Mouse (Mus musculus) right cerebral cortex, postnatal 14 days (tissue): ENCODE results near the gene Cdh18.
"Not testable (repeated sequence)": the region's sequence is repeated elsewhere in the genome, so short reads cannot be mapped to it uniquely, and the experiment has no call there.

ENCODE experiments used
- DNase-seq: peaks from one replicate; pipeline ENCODE4 v3.0.0; 2022

Gene Cdh18

DNA sequence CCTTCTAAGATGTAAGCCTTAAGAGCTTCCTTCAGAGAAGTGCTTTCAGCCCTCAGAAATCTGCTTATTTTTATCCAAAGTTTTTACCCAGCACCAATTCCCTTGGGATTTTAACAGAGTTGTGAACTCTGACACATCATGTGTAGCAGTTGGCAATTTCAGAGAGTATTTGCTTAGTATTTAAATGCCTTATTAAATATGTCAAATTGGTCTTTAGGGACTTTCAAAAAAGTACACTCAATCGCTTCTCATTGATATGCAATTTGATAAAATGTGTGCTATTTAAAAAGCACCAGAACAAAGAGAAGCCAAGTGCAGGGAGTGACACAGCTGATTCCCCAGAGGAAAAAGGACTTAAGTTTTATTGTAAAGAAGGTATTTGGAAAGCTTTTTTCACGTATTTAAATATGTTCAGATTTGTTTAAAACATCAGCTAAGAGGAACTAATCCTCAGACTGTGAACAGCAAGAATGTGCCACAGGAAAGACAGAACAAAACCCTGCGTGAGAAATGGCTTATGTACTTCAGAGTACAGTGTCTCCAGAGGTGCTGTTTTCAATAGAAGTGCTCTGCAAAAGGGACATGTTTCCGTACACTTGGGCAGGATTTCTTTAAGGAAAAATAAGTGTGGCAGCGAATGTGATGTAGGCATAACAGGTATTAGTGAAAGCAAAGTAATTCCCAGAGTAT lies 709.1 kb downstream of the Cdh18 start:
- no peak for DNase-seq

DNA sequence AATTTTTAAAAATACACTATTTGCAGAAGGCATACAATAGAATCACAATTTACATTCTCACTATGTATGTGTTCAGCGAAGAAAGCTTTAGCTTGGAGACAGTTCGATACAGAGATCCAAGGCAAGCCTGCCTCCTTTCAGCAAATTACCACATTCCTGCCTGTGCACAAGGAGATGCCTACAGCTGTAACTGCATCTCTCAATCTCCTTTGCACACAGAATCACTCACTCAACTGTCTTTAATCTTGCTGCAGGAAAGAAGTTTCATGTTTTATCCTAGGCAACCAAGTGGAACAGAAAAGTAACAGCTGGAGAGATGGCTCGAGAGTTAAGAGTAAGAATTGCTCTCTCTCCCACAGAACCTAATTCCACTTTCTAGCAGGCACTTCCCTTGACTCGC lies 729.6 kb downstream of the Cdh18 start:
- no peak for DNase-seq

- DNase-seq, result no peak
These were observed 756.2 kb downstream of the Cdh18 start for GRCm38 (mm10) chr15:23305018-23305417.

DNA sequence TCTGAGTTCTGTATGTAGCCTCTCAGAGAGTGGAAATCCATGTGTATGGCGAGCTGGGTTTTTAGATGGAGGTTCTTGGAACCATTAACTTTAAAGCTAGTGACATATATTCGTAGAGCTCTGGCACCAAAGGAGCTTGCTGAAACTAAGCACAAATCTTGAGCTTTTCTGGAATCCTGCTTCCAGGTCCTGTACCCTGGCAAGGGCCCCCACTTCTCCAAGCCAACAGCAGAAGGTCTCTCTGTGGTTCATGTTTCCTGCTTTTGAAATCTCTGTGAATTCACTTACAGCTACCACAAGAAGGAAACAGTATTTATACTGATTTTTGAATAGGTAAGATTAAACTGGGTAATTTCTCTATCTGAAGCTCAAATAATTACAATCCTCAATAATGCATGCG lies 767.9 kb downstream of the Cdh18 start:
- no peak for DNase-seq

DNA sequence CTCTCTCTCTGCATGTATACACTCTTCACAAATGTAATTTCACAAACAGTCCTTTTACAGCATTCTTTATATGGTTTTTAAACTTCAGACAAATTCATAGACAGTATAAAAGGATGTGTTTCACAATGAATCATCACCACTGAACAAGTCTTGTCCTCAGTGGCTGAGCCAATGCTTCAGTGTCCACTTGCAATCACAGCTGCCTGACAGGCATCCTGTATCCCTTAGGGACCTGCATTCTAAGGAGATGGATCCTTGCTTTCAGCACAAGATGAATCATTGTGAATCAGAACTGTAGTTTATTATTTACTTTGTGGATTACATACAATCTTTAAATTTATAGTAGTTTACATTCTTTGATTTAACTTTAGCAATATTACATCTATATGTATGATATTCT lies 768.6 kb downstream of the Cdh18 start:
- DNase-seq, result no peak

DNA sequence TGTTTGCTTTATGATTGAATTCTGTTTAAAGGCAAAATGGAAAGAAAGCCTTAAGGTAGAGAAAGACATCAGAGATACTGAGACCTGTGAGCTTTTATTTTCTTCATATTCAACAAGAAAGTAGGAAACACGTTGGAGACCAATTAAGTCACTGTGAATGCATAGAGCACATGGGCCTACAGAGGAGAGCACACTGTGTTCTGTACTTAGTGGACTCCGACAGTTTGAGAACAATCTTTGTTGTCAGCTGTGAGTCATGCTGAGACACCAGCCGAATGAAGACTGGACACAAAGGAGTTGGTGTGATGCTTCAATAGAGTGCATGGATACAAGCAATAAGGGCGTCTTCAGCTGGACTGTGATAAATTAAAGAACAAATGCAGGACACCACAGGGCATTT lies 791.5 kb downstream of the Cdh18 start:
- not testable (repeated sequence) for DNase-seq

DNA sequence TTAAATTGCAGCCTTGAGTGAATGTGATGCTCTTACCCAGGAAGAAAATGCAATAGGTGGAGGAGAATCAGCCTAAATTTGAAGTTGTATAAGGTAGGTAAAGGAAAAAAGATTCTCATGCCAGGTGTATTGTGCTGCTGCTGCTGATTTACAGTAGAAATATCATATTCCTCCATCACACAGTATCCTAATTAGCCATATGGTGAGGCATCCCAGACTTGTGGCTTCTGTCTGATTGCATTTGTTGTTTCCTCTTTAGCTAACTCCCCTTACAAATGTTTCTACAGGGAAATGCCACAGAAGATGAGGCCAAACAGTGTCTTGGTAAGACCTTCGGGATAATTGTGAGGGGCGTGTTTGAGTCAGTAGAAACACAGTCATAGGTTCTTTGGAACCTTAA lies 802.3 kb downstream of the Cdh18 start:
- no peak for DNase-seq

GRCm38 (mm10) chr15:23366325-23366724 lies 817.5 kb downstream of the Cdh18 start:
- DNase-seq, result no peak

GRCm38 (mm10) chr15:23367712-23368111 lies 818.9 kb downstream of the Cdh18 start:
- no peak for DNase-seq

DNA sequence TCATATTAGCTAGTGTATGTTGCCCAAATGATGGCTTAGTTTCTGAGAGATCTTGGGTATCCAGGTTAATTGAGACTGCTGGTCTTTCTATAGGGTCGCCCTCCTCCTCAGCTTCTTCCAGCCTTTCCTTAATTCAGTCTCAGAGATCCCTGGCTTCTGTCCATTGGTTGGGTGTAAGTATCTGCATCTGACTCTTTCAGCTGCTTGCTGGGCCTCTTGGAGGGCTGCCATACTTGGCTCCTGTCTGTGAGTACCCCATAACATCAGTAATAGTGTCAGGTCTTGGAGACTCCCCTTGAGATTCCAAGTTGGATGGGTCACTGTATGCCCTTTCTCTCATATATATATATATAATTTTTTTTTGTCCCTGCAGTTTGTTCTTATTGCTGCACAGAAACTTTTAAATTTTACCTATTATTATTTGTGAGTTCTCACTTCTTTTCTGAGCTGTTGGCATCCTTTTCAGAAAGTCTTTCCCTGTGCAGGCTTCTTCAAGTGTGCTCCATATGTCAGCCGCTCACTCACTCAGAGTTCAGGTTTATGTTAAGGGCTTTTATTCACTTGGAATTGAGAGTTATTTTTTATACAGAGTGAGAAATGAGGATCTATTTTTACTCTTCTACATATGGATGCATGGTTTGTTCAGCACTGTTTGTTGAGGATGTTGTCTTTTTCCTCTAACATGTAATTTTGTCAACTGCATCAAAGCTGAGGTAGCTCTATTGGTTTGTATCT lies 829.4 kb downstream of the Cdh18 start:
- no peak for DNase-seq

DNA sequence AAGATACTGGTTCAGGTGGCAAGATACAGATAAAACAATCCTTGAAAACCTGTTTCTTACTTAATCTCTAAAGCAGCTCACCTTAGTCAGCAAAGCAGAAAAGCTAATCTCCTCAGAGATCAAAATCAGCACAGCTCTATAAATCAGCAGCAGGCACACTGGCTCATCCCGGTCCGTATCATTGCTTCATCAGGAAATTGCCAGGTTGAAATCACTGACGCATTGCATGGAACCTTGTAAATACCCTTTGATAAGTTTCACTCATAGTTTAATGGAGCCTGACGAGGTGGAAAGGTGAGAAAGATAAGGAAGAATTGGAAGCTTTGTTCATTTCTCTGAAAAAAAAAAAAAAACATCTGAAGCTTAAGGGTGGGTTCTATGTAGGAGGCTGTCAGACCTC lies 837.0 kb downstream of the Cdh18 start:
- no peak for DNase-seq

DNA sequence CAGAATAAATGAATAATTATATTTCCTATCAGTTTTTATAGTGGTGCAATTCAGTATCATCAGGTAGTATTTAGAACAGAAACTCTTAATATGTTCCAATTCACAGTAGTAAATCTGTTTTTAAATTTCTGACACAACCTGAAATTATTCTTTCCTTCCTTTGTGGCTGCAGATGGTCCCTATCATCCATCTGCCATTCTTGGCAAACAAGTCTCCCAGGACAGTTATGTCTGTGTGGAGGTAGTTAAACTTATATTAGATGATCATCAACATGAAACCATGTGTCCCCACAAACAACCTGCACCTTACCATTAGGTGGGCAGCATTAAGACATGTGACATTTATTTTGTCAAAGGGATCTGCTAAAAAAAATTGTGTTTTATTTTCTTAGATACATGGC lies 847.8 kb downstream of the Cdh18 start:
- no peak for DNase-seq

DNA sequence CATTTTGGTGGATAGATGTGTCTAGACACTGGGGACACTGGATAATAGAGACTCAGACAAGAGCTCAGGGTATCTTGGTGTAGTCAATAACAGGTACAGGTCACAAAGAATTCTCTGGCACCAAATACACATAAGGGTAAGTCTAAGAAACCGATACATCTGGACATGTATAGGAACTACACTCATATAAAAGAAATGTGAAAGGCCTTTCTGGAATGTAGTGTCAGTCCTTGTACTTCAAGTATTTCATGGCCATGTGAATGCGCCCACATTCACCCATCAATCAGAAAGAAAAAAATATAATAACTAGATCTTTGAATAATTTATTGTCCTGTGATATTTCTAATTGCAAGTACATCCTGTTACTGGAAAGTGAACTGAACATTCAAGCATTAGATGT lies 855.0 kb downstream of the Cdh18 start:
- no peak for DNase-seq

GRCm38 (mm10) chr15:23408256-23408655 lies 859.4 kb downstream of the Cdh18 start:
- no peak for DNase-seq

DNA sequence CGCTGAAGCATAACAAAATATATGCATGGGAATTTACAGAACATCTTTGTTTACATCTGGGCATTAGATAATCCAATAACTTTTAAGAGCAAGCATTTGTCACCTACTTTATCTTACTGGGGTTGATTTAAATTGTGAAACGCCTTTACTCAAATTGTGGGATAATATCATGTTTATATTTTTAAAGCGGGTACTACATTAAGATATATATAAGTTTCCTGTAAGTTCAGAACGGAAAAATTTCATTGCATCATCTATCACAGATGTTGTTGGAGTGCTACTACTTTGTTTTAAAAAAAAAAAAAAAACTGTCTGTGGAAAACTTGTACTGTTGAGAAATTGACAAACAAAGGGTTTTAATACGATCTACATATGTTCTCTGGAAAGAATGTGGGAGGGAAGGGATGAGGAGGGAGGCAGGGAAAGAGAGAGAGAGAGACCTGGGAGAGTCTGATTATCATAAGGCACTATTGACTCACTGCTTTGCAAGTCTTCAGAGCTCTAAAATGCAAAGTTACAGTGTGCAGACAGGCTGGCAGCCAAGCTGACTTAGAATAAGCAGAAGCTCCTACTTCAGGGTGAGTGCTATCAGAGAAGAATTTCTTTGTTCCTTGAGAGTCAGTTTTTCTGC lies 867.7 kb downstream of the Cdh18 start:
- no peak for DNase-seq

DNA sequence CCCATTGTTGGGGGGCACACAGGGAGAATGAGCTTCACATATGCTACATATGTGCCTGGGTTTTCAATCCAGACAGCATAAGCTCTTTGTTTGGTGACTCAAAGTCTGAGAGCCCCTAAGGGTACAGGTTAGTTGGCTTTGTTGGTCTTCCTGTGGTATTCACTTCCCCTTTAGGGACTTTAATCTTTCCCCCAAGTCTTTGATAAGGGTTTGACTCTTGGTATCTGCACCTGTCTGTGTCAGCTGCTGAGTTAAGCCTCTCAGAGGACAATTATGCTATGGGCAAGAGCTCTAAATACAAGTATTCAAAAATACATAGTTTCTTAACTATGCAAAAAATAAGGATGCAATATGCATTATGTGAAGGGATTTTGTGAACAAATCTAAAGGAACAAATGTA lies 869.3 kb downstream of the Cdh18 start:
- DNase-seq, result no peak

DNA sequence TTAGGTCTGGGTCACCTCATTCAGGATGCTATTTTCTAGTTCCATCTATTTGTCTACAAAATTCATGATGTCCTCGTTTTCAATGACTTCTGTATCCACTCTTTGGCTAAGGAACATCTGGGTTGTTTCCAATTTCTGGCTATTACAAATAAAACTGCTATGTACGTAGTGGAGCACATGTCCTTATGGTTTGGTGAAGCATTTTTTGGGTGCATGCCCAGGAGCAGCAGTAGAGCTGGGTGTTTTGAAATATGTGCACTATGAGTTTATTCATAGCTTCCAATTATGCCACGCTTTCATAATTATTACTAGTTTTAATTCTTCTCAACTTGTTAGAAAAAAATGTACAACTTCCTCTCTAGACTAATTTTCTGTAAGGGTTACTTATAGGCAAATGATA lies 871.2 kb downstream of the Cdh18 start:
- no peak for DNase-seq

DNA sequence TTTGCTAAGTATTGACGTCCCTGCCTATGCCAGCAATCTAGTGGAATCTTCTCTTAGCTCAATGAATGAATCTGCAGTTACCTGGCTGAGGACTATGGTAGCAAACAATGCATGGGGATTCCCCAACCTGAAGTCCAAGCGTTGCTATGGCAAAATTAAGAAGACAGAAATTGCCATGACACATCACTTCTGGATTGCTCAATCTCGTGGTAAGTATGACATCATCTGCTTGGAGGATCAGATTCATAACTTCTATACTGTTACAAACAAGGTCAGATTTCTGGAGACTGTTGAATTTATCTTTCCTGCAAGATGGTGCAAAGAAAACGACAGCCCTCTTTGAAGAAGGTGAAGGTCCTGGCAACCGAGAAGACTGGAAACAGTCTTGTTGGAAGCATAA lies 881.2 kb downstream of the Cdh18 start:
- no peak for DNase-seq

DNA sequence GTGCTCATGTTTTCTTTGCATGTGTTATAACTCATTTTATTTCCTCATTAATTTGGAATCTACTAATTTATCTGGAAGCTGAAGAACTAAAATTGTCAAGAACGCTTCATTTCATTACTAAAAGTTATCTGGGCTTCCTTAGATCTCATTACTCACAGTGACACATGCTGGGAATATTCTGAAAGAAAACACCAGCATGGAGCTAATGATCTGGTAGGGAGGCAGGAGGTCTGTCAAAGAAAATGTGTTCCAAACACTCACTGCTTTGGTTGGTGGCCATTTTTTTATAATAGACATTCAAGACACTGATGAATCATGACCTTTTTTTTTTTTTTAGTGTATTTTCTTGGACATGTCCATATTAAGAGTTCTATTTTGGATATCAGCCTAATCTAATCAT lies 899.7 kb downstream of the Cdh18 start:
- no peak for DNase-seq

DNA sequence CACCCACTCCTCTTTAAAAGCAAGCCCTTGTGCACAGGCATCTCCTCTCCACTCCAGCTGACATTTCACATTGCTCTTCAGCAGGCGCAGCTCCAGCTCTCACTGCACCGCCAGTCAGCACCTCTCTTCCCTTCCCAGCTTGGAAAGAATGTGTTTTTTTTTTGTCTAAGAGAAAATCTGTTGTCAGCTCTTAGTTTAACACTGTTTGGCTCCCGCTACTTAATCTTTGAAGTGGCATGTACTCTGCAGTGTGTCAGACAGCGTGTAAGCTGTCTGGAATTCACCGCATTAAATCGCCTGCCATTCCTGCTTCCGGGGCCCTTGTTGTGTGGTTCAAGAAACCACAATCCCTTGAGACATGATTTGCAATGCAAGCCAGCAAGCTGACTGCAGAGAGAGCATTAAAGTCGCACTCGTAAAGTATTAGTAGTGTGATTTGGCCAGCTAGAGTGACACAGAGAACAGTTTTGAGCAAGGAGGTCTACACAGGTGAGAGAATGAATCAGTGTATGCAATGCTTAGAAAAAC lies 903.3 kb downstream of the Cdh18 start:
- DNase-seq, result no peak

- no peak for DNase-seq
These were observed 904.5 kb downstream of the Cdh18 start for GRCm38 (mm10) chr15:23453331-23453730.

GRCm38 (mm10) chr15:23455344-23455743 lies 906.5 kb downstream of the Cdh18 start:
- DNase-seq, result no peak

DNA sequence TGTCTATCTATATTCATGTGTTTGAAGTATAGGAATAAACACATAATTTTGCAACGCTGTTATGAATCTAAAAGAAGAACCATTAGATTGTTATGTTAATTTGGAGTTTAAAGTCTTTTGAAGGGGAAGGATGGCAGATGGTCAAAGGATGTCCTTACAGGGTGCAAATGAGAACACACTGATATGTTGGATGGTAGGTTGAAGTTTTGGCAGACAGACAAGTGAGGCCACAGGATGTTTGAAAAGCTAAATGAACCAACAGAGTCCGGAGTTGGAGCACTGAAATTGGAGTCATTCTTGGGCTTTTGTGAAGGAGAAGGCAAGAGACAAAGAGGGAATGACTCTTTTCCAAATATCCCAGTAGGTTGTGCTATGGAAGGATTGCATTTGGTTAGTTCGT lies 908.6 kb downstream of the Cdh18 start:
- DNase-seq, result no peak
